Mouse (Mus musculus): ENCODE results near the gene Pitx2.

DNA sequence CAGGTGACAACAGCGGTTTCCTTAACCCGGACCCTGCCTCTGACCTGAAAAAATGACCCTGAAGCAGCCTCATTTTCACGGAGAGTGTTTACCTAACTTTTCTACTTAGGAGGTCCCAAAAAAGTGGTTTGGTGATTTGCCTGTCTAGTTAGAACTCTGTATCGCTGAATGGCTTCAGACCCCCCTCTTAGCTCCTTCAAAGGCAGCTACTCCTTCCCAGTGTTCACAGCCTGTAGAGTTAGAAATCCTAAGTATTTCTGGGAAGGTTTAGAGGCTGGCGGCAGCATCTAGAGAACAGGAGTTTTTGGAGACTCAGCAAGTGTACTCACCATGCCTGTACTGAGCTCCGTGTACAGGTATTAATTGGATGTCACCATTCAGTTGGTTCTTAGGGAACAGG lies 27.0 kb downstream of the Pitx2 start:
- TF ChIP-seq POLR2A (IDR thresholded peaks at IDR 0.05; ENCODE audit: borderline replicate concordance, extremely low read depth, insufficient read depth, insufficient read length, poor library complexity, severe bottlenecking) (no peak), CTCF (IDR thresholded peaks at IDR 0.05; ENCODE audit: borderline replicate concordance, extremely low read depth, insufficient read depth, insufficient read length) (no peak)

All from brain, embryonic 14.5 days (tissue).